Mouse (Mus musculus) gastrocnemius, adult 18-20 months (tissue): ENCODE results near the gene Zbtb38. TPM values are rescaled to one million over a fixed set of nuclear protein-coding genes. Genes with fewer than 3 reads are reported as not detected.
"Not testable (repeated sequence)": the region's sequence is repeated elsewhere in the genome, so short reads cannot be mapped to it uniquely, and the experiment has no call there.

Experiments
- DNase-seq: peaks from one replicate; pipeline ENCODE4 v3.0.0; 2021; ENCODE audit warnings: low spot score
- total RNA-seq, 2 experiments: library from RNA; stranded (reverse); gene quantifications; 2 replicates each; pipeline ENCODE4 v1.2.3; 2021

Zbtb38 gene
- total RNA-seq, 2 experiments from 2014 or later, result 35.0 to 35.9 TPM

DNA sequence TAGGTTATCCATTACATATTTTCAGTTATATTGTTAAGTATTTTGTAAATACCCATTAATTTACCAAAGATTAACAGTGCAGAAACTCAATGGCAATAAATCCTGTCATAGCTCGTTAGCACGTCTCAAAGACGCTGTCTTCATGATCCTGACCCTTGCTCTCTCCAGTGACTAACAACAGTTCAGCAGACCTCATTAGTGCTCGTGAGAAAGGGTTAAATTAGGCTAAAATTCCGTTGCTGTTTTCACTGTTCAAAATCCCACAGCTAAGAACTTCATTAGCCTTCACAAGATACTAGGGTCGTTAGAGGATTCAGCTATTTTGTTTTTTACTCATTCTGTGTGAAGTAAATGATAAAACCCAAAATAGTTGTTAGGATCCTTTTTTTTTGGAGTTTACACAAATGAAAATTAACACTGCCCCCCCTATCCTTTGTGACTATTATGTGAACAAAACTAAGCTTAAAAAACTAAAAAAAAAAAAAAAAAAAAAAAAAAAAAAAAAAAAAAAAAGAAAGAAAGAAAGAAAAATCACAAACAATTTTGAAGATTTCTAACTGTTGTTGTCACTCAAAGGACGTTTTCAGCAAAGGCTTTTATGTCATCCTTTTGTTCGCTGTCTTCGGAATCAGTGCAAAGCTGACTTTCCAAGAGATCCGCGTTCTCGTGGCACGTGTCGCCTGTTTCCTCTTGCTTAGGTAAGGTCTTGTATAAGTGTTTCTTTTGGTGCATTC, 67.6 kb downstream of the Zbtb38 start:
- DNase-seq, result no peak

- DNase-seq, result no peak
Measured at GRCm38 (mm10) chr9:96684165-96684792, 68.4 kb downstream of the Zbtb38 start.

GRCm38 (mm10) chr9:96678611-96679010, 74.0 kb downstream of the Zbtb38 start:
- no peak for DNase-seq

DNA sequence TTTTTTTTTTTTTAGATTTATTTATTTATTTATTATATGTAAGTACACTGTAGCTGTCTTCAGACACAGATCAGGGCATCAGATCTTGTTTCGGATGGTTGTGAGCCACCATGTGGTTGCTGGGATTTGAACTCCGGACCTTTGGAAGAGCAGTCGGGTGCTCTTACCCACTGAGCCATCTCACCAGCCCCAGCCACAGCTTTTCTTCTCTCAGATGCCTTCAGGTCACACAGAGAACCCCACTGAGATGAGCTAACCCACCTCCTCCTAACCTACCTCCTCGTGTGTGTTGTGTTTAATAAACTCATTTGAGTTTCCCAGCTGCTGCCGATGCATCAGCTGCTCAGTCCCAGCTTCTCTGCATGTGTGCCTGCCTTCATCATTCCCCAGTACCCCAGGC, 74.9 kb downstream of the Zbtb38 start:
- not testable (repeated sequence) for DNase-seq

GRCm38 (mm10) chr9:96676671-96677070, 76.0 kb downstream of the Zbtb38 start:
- DNase-seq, result no peak

- DNase-seq, result no peak
Measured at GRCm38 (mm10) chr9:96675763-96676640, 76.6 kb downstream of the Zbtb38 start.

- peak; percentile 62 for DNase-seq
Measured at GRCm38 (mm10) chr9:96675071-96675762, 77.4 kb downstream of the Zbtb38 start.

- DNase-seq, result no peak
Measured at GRCm38 (mm10) chr9:96674301-96674700, 78.3 kb downstream of the Zbtb38 start.

GRCm38 (mm10) chr9:96672466-96672865, 80.2 kb downstream of the Zbtb38 start:
- no peak for DNase-seq

GRCm38 (mm10) chr9:96671249-96671648, 81.4 kb downstream of the Zbtb38 start:
- DNase-seq, result no peak

GRCm38 (mm10) chr9:96669877-96670276, 82.8 kb downstream of the Zbtb38 start:
- DNase-seq, result peak; percentile 96

- peak; percentile 32 for DNase-seq
Measured at GRCm38 (mm10) chr9:96668628-96669027, 84.0 kb downstream of the Zbtb38 start.

DNA sequence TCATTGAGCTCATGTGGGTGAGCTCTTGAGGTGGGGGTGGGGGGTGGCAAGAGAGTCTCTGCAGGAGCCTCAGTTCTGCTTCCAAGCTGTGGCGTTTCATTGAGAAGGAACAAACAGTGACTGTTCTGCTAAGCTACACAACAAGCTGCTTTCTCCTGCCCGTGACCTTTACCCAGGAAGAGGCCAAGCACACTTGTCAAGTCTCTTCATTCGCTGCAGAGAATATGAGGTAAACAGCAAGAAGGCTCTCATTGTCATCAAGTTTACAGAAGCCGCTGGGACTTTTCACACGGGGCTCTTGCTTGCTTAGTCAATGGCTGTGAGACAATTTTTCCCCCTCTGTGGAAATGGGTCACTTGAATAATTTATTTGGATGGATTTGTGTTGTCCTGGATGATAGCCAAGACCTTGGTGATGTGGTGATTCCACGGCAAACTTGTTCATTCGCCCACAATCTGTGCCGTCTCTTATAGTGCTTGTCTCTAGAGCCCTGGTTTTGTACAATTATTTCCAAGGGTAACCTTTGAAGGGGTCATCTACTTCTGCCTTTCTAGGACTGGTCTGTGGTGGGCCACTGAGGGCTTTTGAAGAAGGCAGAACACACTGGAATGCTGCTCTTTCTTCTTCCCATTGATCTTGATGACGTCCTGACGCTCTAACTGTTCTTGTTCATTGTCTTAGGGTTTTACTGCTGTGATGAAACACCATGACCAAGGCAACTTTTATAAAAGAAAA, 92.0 kb downstream of the Zbtb38 start:
- no peak for DNase-seq

DNA sequence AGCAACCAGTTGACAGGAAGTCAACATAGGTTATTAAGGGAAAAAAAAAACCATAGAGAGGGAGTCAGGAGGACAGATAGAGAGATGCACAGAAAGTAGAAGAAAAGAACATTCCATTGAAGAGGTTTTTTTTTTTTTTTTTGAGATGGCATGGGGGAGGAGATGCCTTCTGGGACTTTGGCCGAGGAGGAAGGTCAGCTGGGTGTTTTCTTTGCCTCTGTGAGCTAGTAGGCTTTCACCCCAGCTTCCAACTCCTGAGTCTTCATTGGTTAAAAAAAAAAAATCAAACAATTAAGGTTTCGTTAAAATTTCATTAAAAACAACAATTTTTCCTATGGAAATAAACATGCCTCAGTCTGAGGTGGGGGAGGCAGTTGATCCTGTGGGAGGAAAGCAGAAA, 92.8 kb downstream of the Zbtb38 start:
- no peak for DNase-seq

DNA sequence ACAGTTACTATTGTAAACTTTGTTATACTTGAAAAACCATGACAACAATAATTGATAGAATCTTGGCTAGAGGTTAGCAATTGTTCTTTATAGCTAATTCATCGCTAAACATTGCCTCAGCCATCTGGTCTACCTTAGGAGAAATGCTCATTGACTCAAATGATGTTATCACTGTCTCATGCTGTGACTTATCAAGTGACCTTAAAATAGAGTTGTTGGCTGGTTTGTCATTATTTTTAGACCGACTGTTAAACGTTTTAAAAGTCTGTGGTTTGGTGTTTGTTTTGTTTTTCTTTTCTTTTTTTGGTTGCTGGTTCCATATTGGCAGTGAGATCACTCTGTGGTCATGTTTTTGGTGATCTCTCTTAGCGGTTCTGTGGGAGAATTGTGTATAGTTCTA, 99.1 kb downstream of the Zbtb38 start:
- DNase-seq, result no peak

GRCm38 (mm10) chr9:96652763-96653162, 99.9 kb downstream of the Zbtb38 start:
- DNase-seq, result peak; percentile 34

DNA sequence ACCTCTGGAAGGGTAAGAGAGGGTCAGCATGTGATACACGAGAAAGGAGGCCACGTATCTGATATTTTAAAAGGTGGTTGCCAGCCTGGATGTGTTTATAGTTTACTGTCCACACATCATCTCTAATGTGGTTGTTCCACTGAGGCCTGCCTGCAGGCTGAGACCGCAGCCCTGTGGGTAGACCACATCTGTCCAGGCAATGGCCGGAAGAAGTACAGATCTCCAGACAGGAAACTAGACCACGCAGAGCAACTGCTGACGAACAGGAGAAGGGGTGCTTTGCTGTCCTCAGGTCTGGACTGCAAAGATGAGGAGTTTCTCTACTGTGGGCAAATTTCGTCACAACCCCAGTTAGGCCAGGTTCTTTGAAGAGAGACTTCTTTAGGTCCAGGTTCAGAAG, 101.8 kb downstream of the Zbtb38 start:
- DNase-seq, result no peak

- no peak for DNase-seq
Measured at GRCm38 (mm10) chr9:96649924-96650323, 102.7 kb downstream of the Zbtb38 start.

DNA sequence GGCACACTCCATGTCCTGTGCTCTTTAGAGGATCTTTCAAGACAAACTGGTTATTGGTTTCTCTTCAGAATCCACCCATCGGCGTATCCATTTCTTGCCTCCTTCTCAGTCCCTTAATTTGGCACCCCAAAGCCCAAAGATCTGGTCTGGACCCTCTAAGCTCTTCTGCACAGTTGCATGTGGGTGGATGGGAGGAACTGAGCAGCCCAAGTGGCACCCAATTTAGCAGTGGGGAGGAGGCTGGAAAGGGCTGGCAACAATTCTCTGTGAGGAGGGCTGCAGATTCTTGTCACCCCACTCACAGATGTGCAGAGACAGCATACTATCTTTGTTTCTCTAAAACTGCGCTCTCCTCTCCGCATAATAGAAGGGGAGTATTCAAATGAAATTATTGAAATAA, 103.3 kb downstream of the Zbtb38 start:
- no peak for DNase-seq

GRCm38 (mm10) chr9:96646668-96647295, 105.8 kb downstream of the Zbtb38 start:
- no peak for DNase-seq
